Mouse (Mus musculus) adrenal gland, adult (tissue): ENCODE data around the gene Nfrkb.

ENCODE experiments used
- DNase-seq, 2 experiments: peaks; one replicate each; pipeline ENCODE4 v3.0.0; 2022 to 2023; ENCODE audit warnings: low spot score in 1 of 2; ENCODE audit not compliant: inconsistent age in 2 of 2

Nfrkb gene

GRCm38 (mm10) chr9:31422143-31422542, 36.2 kb downstream of the Nfrkb start:
- no peak for DNase-seq

DNA sequence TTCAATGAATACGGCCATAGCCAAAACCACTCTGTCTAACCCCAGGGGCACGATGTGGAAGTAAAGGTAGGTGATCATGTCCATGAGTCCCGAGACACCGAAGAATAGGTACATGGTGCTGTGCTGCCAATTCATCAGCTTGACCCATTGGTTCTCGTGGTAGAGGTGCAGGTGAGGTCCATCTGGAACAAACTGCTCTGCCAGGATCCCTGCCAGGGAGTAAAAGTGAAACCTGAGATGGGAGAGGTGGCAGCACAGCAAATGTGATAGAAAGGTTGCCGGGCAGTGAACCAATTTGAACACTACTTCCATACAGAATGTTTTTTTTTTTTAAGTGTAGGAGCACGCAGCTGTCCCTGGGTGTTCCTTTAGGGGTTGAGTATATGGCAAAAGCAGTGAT, 43.0 kb downstream of the Nfrkb start:
- DNase-seq: no peak

DNA sequence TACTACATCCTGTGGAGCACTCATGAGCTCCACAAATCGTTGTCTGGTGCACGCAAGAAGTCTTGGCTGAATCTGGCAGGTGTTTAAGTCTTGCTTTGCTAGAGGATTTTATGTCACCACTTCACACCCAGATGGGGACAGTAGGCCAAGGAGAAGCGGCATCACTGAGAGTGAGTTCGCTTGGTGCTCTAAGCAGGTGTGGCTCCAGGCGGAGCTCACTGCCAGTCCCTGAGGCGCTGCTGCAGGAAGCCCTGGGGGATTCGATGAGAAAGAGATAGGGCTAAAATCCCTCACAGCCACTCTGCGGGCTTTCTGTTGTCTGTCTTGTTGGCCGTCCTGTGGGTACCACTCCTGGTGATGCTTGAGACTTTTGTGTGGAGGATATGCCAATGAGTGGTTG, 44.0 kb downstream of the Nfrkb start:
- DNase-seq: no peak

DNA sequence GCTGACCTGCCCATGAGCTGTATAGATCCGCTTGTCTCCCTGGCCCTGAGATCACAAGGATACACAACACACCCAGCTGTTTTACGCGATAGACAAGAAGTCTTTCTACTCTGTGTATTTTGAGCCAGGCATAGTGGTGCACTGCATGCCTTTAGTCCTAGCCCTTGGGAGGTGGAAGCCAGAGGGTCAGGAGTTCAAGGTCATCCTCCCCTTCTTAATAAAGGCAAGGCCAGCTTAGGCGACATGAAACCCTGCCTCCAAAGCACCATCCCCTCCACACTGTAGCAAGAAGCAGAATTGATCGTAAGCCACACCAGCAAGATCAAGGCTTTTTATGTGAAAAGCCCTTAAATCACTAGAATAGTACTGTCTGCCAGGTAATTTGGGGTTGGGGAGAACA, 45.8 kb downstream of the Nfrkb start:
- DNase-seq: peak; percentile 43 to 73

GRCm38 (mm10) chr9:31432336-31432975, 46.5 kb downstream of the Nfrkb start:
- DNase-seq: peak; percentile 81 to 91

- DNase-seq: no peak
These were observed 47.4 kb downstream of the Nfrkb start for GRCm38 (mm10) chr9:31433431-31433830.

GRCm38 (mm10) chr9:31435415-31435814, 49.4 kb downstream of the Nfrkb start:
- DNase-seq: no peak

GRCm38 (mm10) chr9:31437861-31438260, 51.9 kb downstream of the Nfrkb start:
- no peak for DNase-seq

GRCm38 (mm10) chr9:31438834-31439233, 52.8 kb downstream of the Nfrkb start:
- no peak for DNase-seq

DNA sequence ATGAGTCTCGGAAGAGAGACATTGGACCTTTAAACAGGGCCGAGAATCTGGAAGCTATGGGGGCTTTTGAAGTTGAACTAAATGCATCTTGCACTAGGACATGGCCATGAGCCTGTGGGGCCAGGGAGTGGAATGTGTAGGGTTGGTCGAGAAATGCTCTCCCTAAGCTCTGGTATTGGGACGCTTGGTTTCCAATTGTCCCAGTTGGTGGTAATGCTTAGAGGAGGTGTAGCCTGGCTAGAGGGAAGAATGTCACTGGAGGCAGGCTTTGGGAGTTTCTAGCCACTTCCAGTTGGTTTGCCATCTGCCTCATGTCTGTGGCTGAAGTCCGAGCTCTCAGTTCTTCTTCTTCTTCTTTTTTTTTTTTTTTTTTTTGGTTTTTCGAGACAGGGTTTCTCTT, 53.3 kb downstream of the Nfrkb start:
- DNase-seq: no peak

- no peak for DNase-seq
These were observed 54.4 kb downstream of the Nfrkb start for GRCm38 (mm10) chr9:31440366-31440765.

GRCm38 (mm10) chr9:31441487-31441886, 55.5 kb downstream of the Nfrkb start:
- no peak for DNase-seq

DNA sequence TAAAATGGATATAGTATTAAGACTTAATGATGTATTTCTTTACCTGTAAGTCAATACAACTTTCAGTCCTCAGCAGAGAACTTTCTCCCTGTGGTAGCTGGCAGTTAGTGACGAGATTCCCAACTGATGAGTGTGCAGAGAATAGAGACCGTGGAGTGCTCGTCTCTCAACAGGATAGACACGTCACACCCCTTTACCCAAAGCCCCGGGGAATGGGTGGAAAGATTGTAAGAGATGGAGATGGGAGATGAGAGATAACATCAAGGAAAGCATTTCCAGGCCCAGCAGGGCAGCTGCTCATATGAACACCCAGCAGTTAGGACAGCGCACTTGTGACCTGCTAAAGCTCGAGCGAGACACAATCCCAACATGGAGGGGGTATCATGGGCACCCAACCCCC, 58.2 kb downstream of the Nfrkb start:
- no peak for DNase-seq

DNA sequence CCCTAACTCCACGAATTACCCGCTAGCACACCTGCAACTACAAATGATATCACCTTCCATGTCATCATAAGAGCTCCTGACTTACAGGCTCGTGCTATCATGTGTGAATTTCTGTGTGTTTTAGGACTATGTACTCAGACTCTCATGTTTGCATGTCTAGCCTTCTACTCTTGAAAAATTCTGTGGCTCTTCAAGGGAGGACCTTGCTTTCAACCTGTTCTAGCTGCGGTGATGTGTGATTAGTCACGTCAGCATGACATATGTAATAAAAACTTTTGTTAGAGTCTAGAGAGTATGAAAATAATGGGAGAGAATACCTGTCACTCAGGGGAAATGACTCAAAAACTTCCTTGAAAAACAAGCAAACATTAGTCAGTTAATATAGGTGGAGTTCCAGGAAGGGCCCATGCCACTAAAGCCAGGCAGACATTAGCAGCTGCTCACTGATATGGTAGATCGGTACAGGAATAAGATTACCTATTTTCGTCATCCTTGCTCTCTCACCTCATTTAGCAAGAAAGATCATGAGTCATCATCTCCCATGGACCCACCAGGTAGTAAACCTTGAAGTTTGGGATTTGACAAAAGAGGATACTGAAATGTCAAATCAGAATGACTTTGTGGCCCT, 63.3 kb downstream of the Nfrkb start:
- DNase-seq: no peak

- peak; percentile 67 to 78 for DNase-seq
These were observed 66.2 kb downstream of the Nfrkb start for GRCm38 (mm10) chr9:31452166-31452565.

- no peak for DNase-seq
These were observed 68.4 kb downstream of the Nfrkb start for GRCm38 (mm10) chr9:31454356-31454755.

GRCm38 (mm10) chr9:31463190-31463589, 77.2 kb downstream of the Nfrkb start:
- no peak for DNase-seq

GRCm38 (mm10) chr9:31463692-31464474, 77.9 kb downstream of the Nfrkb start, which contains the start of gene Tmem45b:
Gene Tmem45b, minus strand, starts transcription at chr9:31464462.
- DNase-seq: peak in 1 of 2 experiments; percentile 37
